Mouse (Mus musculus) ES-E14 (cell line): ENCODE data around the gene Rel. TPM values are rescaled to one million over a fixed set of nuclear protein-coding genes. Genes with fewer than 3 reads are reported as not detected.

Source experiments
- DNase-seq: peaks from one replicate; pipeline ENCODE4 v3.0.0-alpha.2; 2013; ENCODE audit warnings: low read depth, low spot score
- H3K27ac ChIP-seq: 2 replicates; pipeline ENCODE4 v1.5.1; 2012; ENCODE audit warnings: low read depth, mild to moderate bottlenecking, low read length, moderate library complexity, mixed read lengths; ENCODE audit not compliant: poor library complexity, insufficient read depth, severe bottlenecking
- H3K36me3 ChIP-seq: 2 replicates; pipeline ENCODE4 v1.6.1; 2012; ENCODE audit warnings: mild to moderate bottlenecking, low read length, moderate library complexity, mixed read lengths; ENCODE audit not compliant: control insufficient read depth, poor library complexity, insufficient read depth, severe bottlenecking
- H3K4me1 ChIP-seq, 2 experiments: fragments of 150-350 bp in 1 of 2; sonication (generic) in 1 of 2; 2 replicates each; pipeline ENCODE4 v1.6.1; 2012; ENCODE audit warnings: low read length in 2 of 2, mild to moderate bottlenecking in 1 of 2, mixed read lengths in 1 of 2; ENCODE audit not compliant: control insufficient read depth in 2 of 2, insufficient read depth in 2 of 2, poor library complexity in 1 of 2
- H3K4me3 ChIP-seq, 2 experiments: fragments of 150-350 bp in 1 of 2; sonication (generic) in 1 of 2; 2 replicates each; pipeline ENCODE4 v1.5.1; 2012; ENCODE audit warnings: low read length in 2 of 2, low read depth in 1 of 2, mild to moderate bottlenecking in 1 of 2, mixed read lengths in 1 of 2; ENCODE audit not compliant: insufficient read depth in 1 of 2, poor library complexity in 1 of 2, severe bottlenecking in 1 of 2
- H3K9ac ChIP-seq: 2 replicates; pipeline ENCODE4 v1.6.1; 2012; ENCODE audit warnings: low read depth, mild to moderate bottlenecking, low read length, mixed read lengths; ENCODE audit not compliant: poor library complexity, insufficient read depth, severe bottlenecking
- H3K9me3 ChIP-seq: fragments of 150-350 bp; sonication (generic); 2 replicates; pipeline ENCODE4 v1.6.1; 2012; ENCODE audit warnings: low read depth, mild to moderate bottlenecking, low read length; ENCODE audit not compliant: control insufficient read depth, insufficient read depth
- CHD2 ChIP-seq: IDR thresholded peaks from 2 replicates; pipeline ENCODE4 v1.6.1; 2014; ENCODE audit warnings: mild to moderate bottlenecking, low read depth, low read length, inconsistent platforms
- HCFC1 ChIP-seq: IDR thresholded peaks from 2 replicates; pipeline ENCODE4 v1.6.1; 2012; ENCODE audit warnings: low read length, inconsistent platforms, borderline replicate concordance; ENCODE audit not compliant: insufficient read depth
- MAFK ChIP-seq: IDR thresholded peaks from 2 replicates; pipeline ENCODE4 v1.6.1; 2014; ENCODE audit warnings: mild to moderate bottlenecking, low read depth, low read length, inconsistent platforms; ENCODE audit not compliant: insufficient read depth
- ZC3H11A ChIP-seq: IDR thresholded peaks from 2 replicates; pipeline ENCODE4 v1.6.1; 2012; ENCODE audit warnings: low read depth, mild to moderate bottlenecking, inconsistent platforms, low read length, borderline replicate concordance
- ZNF384 ChIP-seq: IDR thresholded peaks from 2 replicates; pipeline ENCODE4 v1.6.1; 2012; ENCODE audit warnings: low read depth, low read length, inconsistent platforms
- in situ Hi-C, 2 experiments: fragments of 600-800 bp; cut with MboI; formaldehyde crosslinking; loops; one replicate each; pipeline ENCODE4 v1.15.1; 2025; ENCODE audit warnings: low sequenced_read_pairs in 2 of 2, inconsistent platforms in 1 of 2; ENCODE audit not compliant: unreplicated experiment in 2 of 2
- total RNA-seq: library from RNA; depleted of rRNA; stranded (reverse); fragments of 300-350 nt; gene quantifications from 2 replicates; pipeline ENCODE4 v1.2.3, GENCODE M21; 2012

Rel gene
- total RNA-seq, 1 experiment = 0.71 TPM

- in situ Hi-C loops = no loop called here
- Histone ChIP-seq H3K4me1 (no peaks in the 10 kb centered on the region; a peak in 1 of 4 replicates), H3K36me3 (no peaks in the 10 kb centered on the region), H3K27ac (no peak overlapping the region), H3K9me3 (no peaks in the 10 kb centered on the region), H3K9ac (no peak overlapping the region), H3K4me3 (no peak overlapping the region)
- TF ChIP-seq ZC3H11A (no peak), MAFK (no peak), CHD2 (no peak), ZNF384 (no peak), HCFC1 (no peak)
- DNase-seq = no peak
Observed at GRCm38 (mm10) chr11:23741386-23741785, 29.4 kb downstream of the Rel start.

- Histone ChIP-seq H3K9ac (no peak overlapping the region), H3K27ac (no peak overlapping the region), H3K36me3 (no peaks in the 10 kb centered on the region), H3K4me1 (no peaks in the 10 kb centered on the region; a peak in 1 of 4 replicates), H3K9me3 (no peaks in the 10 kb centered on the region), H3K4me3 (no peak overlapping the region)
- in situ Hi-C loops = no loop called here
- TF ChIP-seq ZNF384 (no peak), ZC3H11A (no peak), CHD2 (no peak), HCFC1 (no peak), MAFK (no peak)
- no peak for DNase-seq
Observed at GRCm38 (mm10) chr11:23740895-23741294, 29.9 kb downstream of the Rel start.

- Histone ChIP-seq H3K4me3 (no peak overlapping the region), H3K4me1 (no peaks in the 10 kb centered on the region; a peak in 1 of 4 replicates), H3K9ac (no peak overlapping the region), H3K36me3 (peaks cover 4% of the 10 kb centered on the region; the same call in 1 of the 2 replicates), H3K9me3 (no peaks in the 10 kb centered on the region), H3K27ac (no peak overlapping the region)
- TF ChIP-seq MAFK (no peak), CHD2 (no peak), ZC3H11A (no peak), HCFC1 (no peak), ZNF384 (no peak)
- DNase-seq = no peak
- in situ Hi-C loops = no loop called here
Observed at GRCm38 (mm10) chr11:23735820-23736470, 34.8 kb downstream of the Rel start.

GRCm38 (mm10) chr11:23734749-23735286 is 36.0 kb downstream of the Rel start:
- Histone ChIP-seq H3K9ac (no peak overlapping the region), H3K4me3 (no peak overlapping the region), H3K9me3 (no peaks in the 10 kb centered on the region), H3K36me3 (peaks cover 6% of the 10 kb centered on the region), H3K4me1 (no peaks in the 10 kb centered on the region; a peak in 1 of 4 replicates), H3K27ac (no peak overlapping the region)
- in situ Hi-C loops = no loop called here
- no peak for DNase-seq
- TF ChIP-seq MAFK = peak; percentile 84
- no peak for TF ChIP-seq HCFC1

- Histone ChIP-seq H3K9me3 (no peaks in the 10 kb centered on the region), H3K4me3 (no peak overlapping the region), H3K36me3 (peaks cover 6% of the 10 kb centered on the region), H3K4me1 (no peaks in the 10 kb centered on the region), H3K27ac (no peak overlapping the region), H3K9ac (no peak overlapping the region)
- DNase-seq = no peak
- TF ChIP-seq ZNF384 (no peak), HCFC1 (no peak), CHD2 (no peak), MAFK (no peak), ZC3H11A (no peak)
- in situ Hi-C loops = no loop called here
Observed at GRCm38 (mm10) chr11:23732840-23733239, 37.9 kb downstream of the Rel start.
